Mouse (Mus musculus) small intestine, adult 2 months (tissue): ENCODE measurements at regions not wholly inside any gene's neighbourhood (a gene's known extent, or its start where the extent isn't known, plus 50 kb on each side); places are given as distances from the start of the nearest gene placed in this dataset.

Source experiments
- H3K27ac ChIP-seq: fragments of 200-500 bp; 2 replicates; pipeline ENCODE4 v1.5.1; 2012; ENCODE audit warnings: low read depth, low read length, control low read depth, inconsistent platforms; ENCODE audit not compliant: insufficient read depth
- H3K27me3 ChIP-seq: fragments of 200-500 bp; 2 replicates; pipeline ENCODE4 v1.6.1; 2012; ENCODE audit warnings: mild to moderate bottlenecking, moderate library complexity, low read length, inconsistent platforms; ENCODE audit not compliant: control insufficient read depth, insufficient read depth
- H3K36me3 ChIP-seq: fragments of 200-500 bp; 2 replicates; pipeline ENCODE4 v1.6.1; 2012; ENCODE audit warnings: mild to moderate bottlenecking, low read length, control low read depth, inconsistent platforms; ENCODE audit not compliant: control insufficient read depth, insufficient read depth
- H3K4me1 ChIP-seq: fragments of 200-500 bp; 2 replicates; pipeline ENCODE4 v1.6.1; 2012; ENCODE audit warnings: low read length, inconsistent platforms, mixed read lengths; ENCODE audit not compliant: control insufficient read depth, insufficient read depth, insufficient read length
- H3K4me3 ChIP-seq: fragments of 200-500 bp; 2 replicates; pipeline ENCODE4 v1.5.1; 2012; ENCODE audit warnings: low read depth, mild to moderate bottlenecking, control low read depth, inconsistent platforms, low read length, moderate library complexity
- CTCF ChIP-seq: fragments of 200-500 bp; IDR thresholded peaks from 2 replicates; pipeline ENCODE4 v1.5.1; 2012; ENCODE audit warnings: low read depth, mild to moderate bottlenecking, control low read depth, inconsistent platforms, low read length, moderate library complexity, mixed read lengths; ENCODE audit not compliant: insufficient replicate concordance, insufficient read length; ENCODE audit errors: extremely low read depth
- POLR2A ChIP-seq: fragments of 200-500 bp; IDR thresholded peaks from 2 replicates; pipeline ENCODE4 v1.6.1; 2012; ENCODE audit warnings: low read depth, mild to moderate bottlenecking, control low read depth, inconsistent platforms, low read length, moderate library complexity
- WGBS: fragments of 180-500 bp; shearing (Covaris S2); methylation state at CpG from one replicate; pipeline ENCODE4 v1.1.7; 2018; 5-methylcytosine and 5-hydroxymethylcytosine counted together

DNA sequence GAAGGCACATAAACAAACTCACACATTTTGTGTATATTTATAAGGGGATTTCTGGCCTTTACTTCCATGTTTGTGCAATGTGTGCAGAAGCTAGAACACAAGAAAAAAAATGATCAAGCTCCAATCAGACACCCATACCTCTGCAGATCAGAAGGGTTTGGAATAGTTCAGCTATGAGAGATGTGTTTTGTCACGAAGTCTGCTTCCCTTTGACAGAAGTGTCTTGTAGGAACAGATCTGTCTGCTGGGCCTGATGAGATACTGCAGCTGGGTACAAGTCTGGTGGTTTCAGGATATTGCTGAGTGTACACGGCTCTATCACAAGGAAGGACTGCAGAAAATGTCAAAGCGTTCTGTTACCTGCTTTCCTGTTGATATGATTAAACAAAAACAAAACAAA, 176.2 kb upstream of the Maf start:
- Histone ChIP-seq H3K36me3 (no peaks in the 10 kb centered on the region), H3K4me3 (no peak overlapping the region), H3K27ac (no peak overlapping the region), H3K27me3 (no peaks in the 10 kb centered on the region), H3K4me1 (no peaks in the 10 kb centered on the region)
- WGBS: 74% methylated on average over 3 of the region's 3 CpGs
- TF ChIP-seq CTCF (no peak), POLR2A (no peak)

DNA sequence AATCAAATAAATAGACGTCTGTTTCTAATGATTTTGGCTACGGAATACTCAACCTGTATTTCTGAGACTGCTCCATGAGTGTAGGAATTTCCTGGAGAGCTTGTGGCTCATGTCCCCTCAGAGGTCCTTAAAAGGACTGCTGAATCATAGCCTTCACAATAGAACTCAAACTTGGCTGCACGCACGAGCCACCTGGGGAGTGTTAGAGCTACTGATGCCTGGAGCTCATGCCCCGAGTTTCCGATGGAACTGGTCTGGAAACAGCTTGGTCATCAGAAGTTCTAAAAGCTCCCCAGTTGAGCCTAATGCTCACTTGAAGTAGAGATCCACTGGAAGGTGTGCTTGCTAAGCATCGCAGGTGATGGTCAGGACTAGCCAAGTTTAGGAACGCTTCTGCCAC, 174.3 kb upstream of the Maf start:
- H3K27me3 ChIP-seq: no peaks in the 10 kb centered on the region
- 83% methylated on average over 8 of the region's 8 CpGs for WGBS
- no peak overlapping the region for H3K4me3 ChIP-seq
- H3K27ac ChIP-seq: no peak overlapping the region
- no peaks in the 10 kb centered on the region for H3K4me1 ChIP-seq
- no peaks in the 10 kb centered on the region for H3K36me3 ChIP-seq
- TF ChIP-seq CTCF (no peak), POLR2A (no peak)

DNA sequence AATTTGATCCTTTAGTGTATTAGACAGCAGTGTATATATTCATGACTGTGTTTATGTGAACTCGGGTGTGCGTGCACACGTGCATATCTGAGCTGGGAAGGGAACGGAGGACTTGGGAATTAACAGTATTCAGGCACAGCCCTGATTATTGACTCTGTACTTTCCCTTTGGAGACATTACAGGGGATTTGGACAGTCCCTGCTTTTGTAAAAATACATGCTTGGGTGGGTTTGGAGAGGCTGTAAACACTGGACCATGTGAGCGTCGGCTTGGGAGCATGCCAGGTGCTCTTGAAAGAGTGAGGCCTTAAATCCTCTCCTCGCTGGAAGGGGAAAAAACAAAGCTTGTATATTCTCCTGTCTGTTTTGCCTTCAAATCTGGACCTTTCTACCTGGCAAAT, 167.2 kb upstream of the Maf start:
- no peak overlapping the region for H3K4me3 ChIP-seq
- no peaks in the 10 kb centered on the region for H3K36me3 ChIP-seq
- H3K4me1 ChIP-seq: no peaks in the 10 kb centered on the region
- TF ChIP-seq CTCF (no peak), POLR2A (no peak)
- H3K27ac ChIP-seq: no peak overlapping the region
- WGBS: 75% methylated on average over 7 of the region's 7 CpGs
- no peaks in the 10 kb centered on the region for H3K27me3 ChIP-seq

DNA sequence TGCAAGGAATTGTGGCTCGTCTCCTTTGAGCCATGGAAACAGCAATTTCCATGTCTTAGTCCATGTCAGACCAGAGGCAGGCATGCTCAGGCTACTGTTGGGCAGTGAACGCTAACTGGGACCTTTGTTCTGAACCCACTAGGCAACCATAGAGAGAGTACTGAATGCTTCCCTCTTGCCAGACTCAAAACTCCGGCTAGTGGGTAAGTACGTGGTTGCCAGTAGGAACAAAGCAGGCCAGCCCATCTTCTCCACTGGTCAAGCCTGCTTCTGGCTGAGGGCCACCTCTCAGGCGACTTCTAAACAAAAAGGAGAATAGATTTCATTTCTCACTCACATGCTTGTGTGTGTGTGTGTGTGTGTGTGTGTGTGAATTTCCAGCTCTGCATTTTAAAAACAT, 163.8 kb upstream of the Maf start:
- no peaks in the 10 kb centered on the region for H3K36me3 ChIP-seq
- no peaks in the 10 kb centered on the region for H3K27me3 ChIP-seq
- TF ChIP-seq CTCF (no peak), POLR2A (no peak)
- H3K4me1 ChIP-seq: no peaks in the 10 kb centered on the region
- no peak overlapping the region for H3K4me3 ChIP-seq
- WGBS: 79% methylated on average over 5 of the region's 5 CpGs
- no peak overlapping the region for H3K27ac ChIP-seq

DNA sequence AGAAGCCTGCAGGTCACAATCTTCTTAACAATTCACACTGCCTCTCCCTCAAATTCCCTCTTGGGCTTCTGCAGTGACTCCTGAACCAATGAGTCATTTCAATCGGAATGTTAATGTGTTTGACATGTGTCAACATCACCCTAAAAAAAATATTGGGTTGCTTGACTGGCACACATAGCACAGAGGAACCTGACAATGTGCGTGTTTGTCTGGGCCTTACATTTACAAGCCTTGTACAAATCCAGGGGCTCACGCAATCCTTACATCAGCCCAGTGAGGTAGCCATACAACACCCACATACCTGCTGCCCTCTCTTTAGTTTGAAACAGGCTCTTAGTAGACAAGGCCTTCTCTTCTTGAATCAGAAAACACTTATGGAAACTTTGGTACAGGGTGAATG, 153.8 kb upstream of the Maf start:
- 78% methylated on average over 3 of the region's 3 CpGs for WGBS

DNA sequence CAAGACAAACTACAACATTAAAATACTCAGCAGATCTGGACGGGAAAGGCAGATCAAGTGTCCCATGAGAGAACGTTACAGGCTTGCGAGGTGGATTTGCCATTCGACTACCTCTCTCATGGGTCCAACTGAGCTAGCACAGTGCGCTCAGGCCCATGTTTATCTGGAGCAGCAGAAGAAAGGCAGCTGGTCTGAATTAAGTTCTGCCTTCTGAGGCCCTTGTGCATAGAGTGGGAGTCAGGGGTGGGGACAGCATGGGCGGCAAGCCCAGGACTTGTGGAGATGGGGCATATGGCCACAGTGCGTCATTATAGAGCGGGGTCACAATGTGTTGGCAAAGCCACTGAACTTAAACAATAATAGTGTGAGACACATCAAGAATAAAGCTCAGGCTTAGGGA, 151.8 kb upstream of the Maf start:
- no peak overlapping the region for H3K4me3 ChIP-seq
- no peak overlapping the region for H3K27ac ChIP-seq
- TF ChIP-seq POLR2A (no peak), CTCF (no peak)
- 86% methylated on average over 8 of the region's 8 CpGs for WGBS
- H3K36me3 ChIP-seq: no peaks in the 10 kb centered on the region
- no peaks in the 10 kb centered on the region for H3K27me3 ChIP-seq
- peaks cover 7% of the 10 kb centered on the region; the same call in 1 of the 2 replicates for H3K4me1 ChIP-seq

More for the DNA sequence above, 153.8 kb upstream of the Maf start:
- H3K27ac ChIP-seq: no peak overlapping the region
- no peak overlapping the region for H3K4me3 ChIP-seq
- H3K27me3 ChIP-seq: no peaks in the 10 kb centered on the region
- H3K36me3 ChIP-seq: no peaks in the 10 kb centered on the region
- peaks cover 7% of the 10 kb centered on the region; the same call in 1 of the 2 replicates for H3K4me1 ChIP-seq
- TF ChIP-seq POLR2A (no peak), CTCF (no peak)

DNA sequence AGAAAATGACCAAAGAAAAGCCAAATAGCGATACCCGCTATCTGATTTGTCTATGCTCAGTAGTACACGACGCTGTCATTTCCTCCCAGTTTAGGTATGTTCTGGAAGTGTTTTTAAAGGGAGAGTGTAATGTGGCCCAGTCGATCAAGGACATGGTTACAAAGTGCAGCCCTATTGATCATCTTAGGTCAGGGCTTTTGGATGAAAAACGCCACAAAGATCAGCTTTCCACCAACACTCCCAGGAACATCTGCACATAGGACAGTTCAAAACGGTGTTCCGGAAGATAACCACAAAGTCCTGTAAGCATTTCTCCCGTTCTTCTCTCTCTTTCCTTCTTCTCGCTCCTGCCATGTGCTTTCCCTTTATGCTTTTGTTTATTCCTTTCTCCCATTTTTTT, 149.2 kb upstream of the Maf start:
- Histone ChIP-seq H3K27me3 (no peaks in the 10 kb centered on the region), H3K4me1 (no peaks in the 10 kb centered on the region), H3K27ac (no peak overlapping the region), H3K4me3 (no peak overlapping the region), H3K36me3 (no peaks in the 10 kb centered on the region)
- 92% methylated on average over 10 of the region's 10 CpGs for WGBS
- no peak for TF ChIP-seq CTCF
- TF ChIP-seq POLR2A: no peak
